Comparison of ENCODE assay signal across 8 mouse cellular contexts in genomic region chr17:87264927-87265791, GRCm38 (mm10). TPM values are rescaled to one million over a fixed set of nuclear protein-coding genes. Genes with fewer than 3 reads are reported as not detected.
DNase-seq lines count a peak whose midpoint lies in the region; ATAC-seq and TF ChIP-seq lines count a peak whose summit lies in the region.

No protein-coding gene starts in this region.

- peak overlapping the region; percentile 97 for H3K9ac ChIP-seq in intestine, embryonic 14.5 days (ENCODE audit: low read length)
- H3K9ac ChIP-seq in neural tube, embryonic 13.5 days = peak overlapping the region; percentile 97

- H3K4me3 ChIP-seq in testis, adult 2 months (ENCODE audit: control insufficient read depth, low read depth, low read length) = peak overlapping the region; percentile 91
- H3K4me3 ChIP-seq in intestine, embryonic 14.5 days (ENCODE audit: low read depth, low read length) = peak overlapping the region; percentile 94
- peak overlapping the region; percentile 92 for H3K4me3 ChIP-seq in neural tube, embryonic 13.5 days

- H3K4me2 ChIP-seq in intestine, embryonic 14.5 days (ENCODE audit: low read length) = peak overlapping the region; percentile 65
- peak overlapping the region; percentile 81 for H3K4me2 ChIP-seq in neural tube, embryonic 13.5 days

- no peaks in the 10 kb centered on the region for H3K36me3 ChIP-seq in testis, adult 2 months (ENCODE audit: control insufficient read depth, insufficient read depth, low read length)
- H3K36me3 ChIP-seq in intestine, embryonic 14.5 days (ENCODE audit: control insufficient read depth, insufficient read depth, low read length) = peaks cover 27% of the 10 kb centered on the region; the same call in 1 of the 2 replicates
- peaks cover 34% of the 10 kb centered on the region for H3K36me3 ChIP-seq in neural tube, embryonic 13.5 days

- DNase-seq in cerebellum, postnatal 14 days = no peak
- no peak for DNase-seq in testis, postnatal 14 days (ENCODE audit: low spot score)
- no peak for DNase-seq in intestine, embryonic 14.5 days (ENCODE audit: low spot score)
- DNase-seq in frontal cortex, adult 2 months (ENCODE audit: extremely low spot score in 1 of 2, low spot score in 1 of 2) = no peak
- no peak for DNase-seq in kidney, adult 9 months

- WGBS in intestine, embryonic 14.5 days = 5% methylated on average over 28 of the region's 28 CpGs
- WGBS in neural tube, embryonic 13.5 days = 7% methylated on average over 28 of the region's 28 CpGs

- peaks cover 7% of the 10 kb centered on the region for H3K4me1 ChIP-seq in testis, adult 2 months (ENCODE audit: control insufficient read depth, insufficient read depth, low read length)
- H3K4me1 ChIP-seq in intestine, embryonic 14.5 days (replicated peaks; ENCODE audit: control insufficient read depth, insufficient read depth, low read length) = peaks cover 12% of the 10 kb centered on the region
- H3K4me1 ChIP-seq in neural tube, embryonic 13.5 days (replicated peaks) = peaks cover 25% of the 10 kb centered on the region

- H3K27ac ChIP-seq in testis, adult 2 months (ENCODE audit: control insufficient read depth, insufficient read depth, low read depth, low read length) = peak overlapping the region; percentile 74
- H3K27ac ChIP-seq in intestine, embryonic 14.5 days (ENCODE audit: low read depth) = peak overlapping the region; percentile 38; the same call in 1 of the 2 replicates
- peak overlapping the region; percentile 83 for H3K27ac ChIP-seq in neural tube, embryonic 13.5 days (replicated peaks)

- TF ChIP-seq POLR2A in testis, adult 2 months (IDR thresholded peaks at IDR 0.05; ENCODE audit: control insufficient read depth, low read depth, low read length) = no peak

- peaks cover 3% of the 10 kb centered on the region; the same call in 1 of the 2 replicates for H3K9me3 ChIP-seq in intestine, embryonic 14.5 days (ENCODE audit: control insufficient read depth, low read length)
- peaks cover 14% of the 10 kb centered on the region; the same call in 1 of the 2 replicates for H3K9me3 ChIP-seq in neural tube, embryonic 13.5 days

- H3K27me3 ChIP-seq in testis, adult 2 months (ENCODE audit: control insufficient read depth, insufficient read depth, low read length) = no peaks in the 10 kb centered on the region
- no peaks in the 10 kb centered on the region for H3K27me3 ChIP-seq in intestine, embryonic 14.5 days (replicated peaks; ENCODE audit: control insufficient read depth, insufficient read depth, low read length)
- 0 out of 2 replicates have a peak, but pooled peaks cover 3% of the 10 kb centered on the region for H3K27me3 ChIP-seq in neural tube, embryonic 13.5 days

- no peak for TF ChIP-seq CTCF in testis, adult 2 months (IDR thresholded peaks at IDR 0.05; ENCODE audit: control insufficient read depth, insufficient read depth, insufficient replicate concordance, low read depth, low read length)

- ATAC-seq in cerebellum, adult (ENCODE audit: insufficient number of reproducible peaks, low FRiP score, low TSS enrichment) = peak; percentile 46
- peak; percentile 76 for ATAC-seq in intestine, embryonic 14.5 days (replicated peaks; ENCODE audit: low FRiP score, low TSS enrichment, low read depth)
- peak; percentile 76 for ATAC-seq in neural tube, embryonic 13.5 days (ENCODE audit: low read depth)

RNA-seq across cellular contexts. Expression of gene Mcfd2, which starts 0.6 kb away (rescaled TPM):
- polyA plus RNA-seq in testis, adult 2 months (2012; rRNA removed) = 34.0 and 40.4 TPM in 2 replicates
- polyA plus RNA-seq in intestine, embryonic 14.5 days (2014; fragmentation: Nextera tagmentation; extraction: Ambion mirVana) = 87.9 and 93.9 TPM in 2 replicates
- polyA plus RNA-seq in neural tube, embryonic 13.5 days (2015; fragmentation: Nextera tagmentation; extraction: Ambion mirVana) = 45.4 and 51.5 TPM in 2 replicates
- polyA plus RNA-seq in frontal cortex, adult 2 months (2012; rRNA removed) = 63.4 and 70.0 TPM in 2 replicates

RNA-seq across cellular contexts. Expression of gene Ttc7, which starts 17.5 kb away (rescaled TPM):
- 71.5 and 89.3 TPM in 2 replicates for polyA plus RNA-seq in testis, adult 2 months (2012; rRNA removed)
- polyA plus RNA-seq in intestine, embryonic 14.5 days (2014; fragmentation: Nextera tagmentation; extraction: Ambion mirVana) = 11.2 and 11.9 TPM in 2 replicates
- polyA plus RNA-seq in neural tube, embryonic 13.5 days (2015; fragmentation: Nextera tagmentation; extraction: Ambion mirVana) = 4.0 and 4.9 TPM in 2 replicates
- 11.2 and 12.0 TPM in 2 replicates for polyA plus RNA-seq in frontal cortex, adult 2 months (2012; rRNA removed)
